Mouse (Mus musculus) heart, embryonic 14.5 days (tissue): ENCODE data around the gene Usp7. TPM values are rescaled to one million over a fixed set of nuclear protein-coding genes. Genes with fewer than 3 reads are reported as not detected.

Experiments used
- ATAC-seq: fragments of 200-750 bp; cut with Nextera tagmentation; 2 replicates; pipeline ENCODE4 v1.8.0; 2017; ENCODE audit warnings: low read depth, moderate TSS enrichment; ENCODE audit not compliant: insufficient number of reproducible peaks, insufficient read depth, low FRiP score
- H3K27ac ChIP-seq, 2 experiments: fragments of 200-500 bp in 1 of 2; fragments of 300-500 bp in 1 of 2; sonication (generic) in 1 of 2; replicated peaks in 1 of 2; 2 replicates each; pipeline ENCODE4 v1.5.1; 2012 to 2014; ENCODE audit warnings: low read depth in 2 of 2, low read length in 2 of 2, control low read depth in 1 of 2, mild to moderate bottlenecking in 1 of 2, mixed read lengths in 1 of 2; ENCODE audit not compliant: control insufficient read depth in 1 of 2, insufficient read depth in 1 of 2
- H3K27me3 ChIP-seq: fragments of 300-500 bp; sonication (generic); 2 replicates; pipeline ENCODE4 v1.6.1; 2014; ENCODE audit warnings: mild to moderate bottlenecking, low read length, control low read depth; ENCODE audit not compliant: control insufficient read depth, insufficient read depth
- H3K36me3 ChIP-seq: fragments of 300-500 bp; sonication (generic); 2 replicates; pipeline ENCODE4 v1.6.1; 2014; ENCODE audit warnings: mild to moderate bottlenecking, control low read depth, low read length, mixed read lengths; ENCODE audit not compliant: control insufficient read depth, insufficient read depth
- H3K4me1 ChIP-seq, 2 experiments: fragments of 200-500 bp in 1 of 2; fragments of 300-500 bp in 1 of 2; sonication (generic) in 1 of 2; 2 replicates each; pipeline ENCODE4 v1.6.1; 2012 to 2014; ENCODE audit warnings: low read length in 2 of 2, control low read depth in 1 of 2, mixed read lengths in 1 of 2; ENCODE audit not compliant: control insufficient read depth in 2 of 2, insufficient read depth in 2 of 2
- H3K4me2 ChIP-seq: fragments of 300-500 bp; sonication (generic); 2 replicates; pipeline ENCODE4 v1.6.1; 2014; ENCODE audit warnings: mild to moderate bottlenecking, low read length
- H3K4me3 ChIP-seq, 2 experiments: fragments of 200-500 bp in 1 of 2; fragments of 300-500 bp in 1 of 2; sonication (generic) in 1 of 2; 2 replicates each; pipeline ENCODE4 v1.5.1; 2012 to 2014; ENCODE audit warnings: low read length in 2 of 2, mild to moderate bottlenecking in 2 of 2, control low read depth in 1 of 2, low read depth in 1 of 2, moderate library complexity in 1 of 2; ENCODE audit not compliant: control insufficient read depth in 1 of 2, insufficient read depth in 1 of 2
- H3K9ac ChIP-seq: fragments of 300-500 bp; sonication (generic); 2 replicates; pipeline ENCODE4 v1.6.1; 2014; ENCODE audit warnings: mild to moderate bottlenecking, low read length
- H3K9me3 ChIP-seq: fragments of 300-500 bp; sonication (generic); 2 replicates; pipeline ENCODE4 v1.6.1; 2016; ENCODE audit warnings: low read length, control low read depth; ENCODE audit not compliant: control insufficient read depth
- WGBS: fragments of 180-500 bp; shearing (Covaris S2); extraction: QIAGEN DNeasy Blood & Tissue Kit; methylation state at CpG from one replicate; pipeline ENCODE4 v1.1.7; 2014; 5-methylcytosine and 5-hydroxymethylcytosine counted together
- polyA plus RNA-seq: library from polyadenylated mRNA; unstranded; fragments of >200 nt; fragmentation: Nextera tagmentation; extraction: Ambion mirVana; gene quantifications from 2 replicates; pipeline ENCODE4 v1.2.1, GENCODE M21; 2014

The Usp7 gene
- polyA plus RNA-seq, 1 experiment from 2014 or later, result 28.3 TPM

- no peak for ATAC-seq
- no peaks in the 10 kb centered on the region for H3K9me3 ChIP-seq
- no peaks in the 10 kb centered on the region for H3K27me3 ChIP-seq
- no peak overlapping the region for H3K4me3 ChIP-seq
- H3K9ac ChIP-seq, result no peak overlapping the region
- 91% methylated on average over 3 of the region's 3 CpGs for WGBS
- H3K4me2 ChIP-seq, result no peak overlapping the region
- H3K4me1 ChIP-seq, result no peaks in the 10 kb centered on the region
- H3K27ac ChIP-seq, result no peak overlapping the region
- H3K36me3 ChIP-seq, result peaks cover 99% of the 10 kb centered on the region
Measured at GRCm38 (mm10) chr16:8650007-8650406, 142.1 kb downstream of the Usp7 start.

GRCm38 (mm10) chr16:8645546-8645945 is 146.6 kb downstream of the Usp7 start:
- Histone ChIP-seq H3K36me3 (peaks cover 84% of the 10 kb centered on the region), H3K4me1 (no peaks in the 10 kb centered on the region), H3K27me3 (no peaks in the 10 kb centered on the region), H3K9me3 (no peaks in the 10 kb centered on the region), H3K4me2 (no peak overlapping the region), H3K4me3 (no peak overlapping the region), H3K27ac (no peak overlapping the region), H3K9ac (no peak overlapping the region)
- no peak for ATAC-seq
- WGBS, result 91% methylated on average over 6 of the region's 6 CpGs

GRCm38 (mm10) chr16:8643855-8644254 is 148.3 kb downstream of the Usp7 start:
- no peak overlapping the region for H3K4me3 ChIP-seq
- no peak for ATAC-seq
- peaks cover 67% of the 10 kb centered on the region for H3K36me3 ChIP-seq
- no peak overlapping the region for H3K27ac ChIP-seq
- H3K4me2 ChIP-seq, result no peak overlapping the region
- no peaks in the 10 kb centered on the region for H3K9me3 ChIP-seq
- H3K27me3 ChIP-seq, result no peaks in the 10 kb centered on the region
- no peak overlapping the region for H3K9ac ChIP-seq
- peaks cover 0 to 7% of the 10 kb centered on the region in 2 experiments; a peak in 2 of 4 replicates for H3K4me1 ChIP-seq
- WGBS, result 73% methylated on average over 2 of the region's 2 CpGs

Other genes starting within 250 kb of the Usp7 start
- 38.2 and 38.7 TPM in 2 replicates for gene Pmm2, start 154.6 kb downstream of the Usp7 start, polyA plus RNA-seq
- gene Tmem186, start 154.6 kb downstream of the Usp7 start, polyA plus RNA-seq, result 12.9 and 13.8 TPM in 2 replicates
- gene Carhsp1, start 120.2 kb downstream of the Usp7 start, polyA plus RNA-seq, result 26.0 and 31.3 TPM in 2 replicates
- not detected in 2 replicates for gene Gm5767, start 111.5 kb downstream of the Usp7 start, polyA plus RNA-seq
- 12.5 and 13.7 TPM in 2 replicates for gene 1810013L24Rik, start 37.8 kb upstream of the Usp7 start, polyA plus RNA-seq